Mouse (Mus musculus): ENCODE data around the gene Vapb.
"Not testable (repeated sequence)": the region's sequence is repeated elsewhere in the genome, so short reads cannot be mapped to it uniquely, and the experiment has no call there.

The Vapb gene

GRCm38 (mm10) chr2:173737222-173737989 is at the start of gene Vapb:
Gene Vapb (plus strand): TSS chr2:173737511.
- peak; percentile 99 for DNase-seq (ENCODE audit: low spot score)

- DNase-seq (ENCODE audit: low spot score) = no peak
Observed at GRCm38 (mm10) chr2:173689835-173690234, 47.5 kb upstream of the Vapb start.

- DNase-seq (ENCODE audit: low spot score) = no peak
Observed at GRCm38 (mm10) chr2:173691748-173692147, 45.6 kb upstream of the Vapb start.

GRCm38 (mm10) chr2:173692693-173693092 is 44.6 kb upstream of the Vapb start:
- no peak for DNase-seq (ENCODE audit: low spot score)

GRCm38 (mm10) chr2:173698850-173699249 is 38.5 kb upstream of the Vapb start:
- DNase-seq (ENCODE audit: low spot score) = no peak

GRCm38 (mm10) chr2:173702096-173702866 is 35.0 kb upstream of the Vapb start:
- DNase-seq (ENCODE audit: low spot score) = no peak

- no peak for DNase-seq (ENCODE audit: low spot score)
Observed at GRCm38 (mm10) chr2:173702867-173703237, 34.5 kb upstream of the Vapb start.

GRCm38 (mm10) chr2:173705827-173706551 is 31.3 kb upstream of the Vapb start:
- DNase-seq (ENCODE audit: low spot score) = no peak

GRCm38 (mm10) chr2:173707626-173708025 is 29.7 kb upstream of the Vapb start:
- DNase-seq (ENCODE audit: low spot score) = not testable (repeated sequence)

- no peak for DNase-seq (ENCODE audit: low spot score)
Observed at GRCm38 (mm10) chr2:173710193-173710592, 27.1 kb upstream of the Vapb start.

GRCm38 (mm10) chr2:173712656-173713055 is 24.7 kb upstream of the Vapb start:
- no peak for DNase-seq (ENCODE audit: low spot score)

GRCm38 (mm10) chr2:173713241-173713640 is 24.1 kb upstream of the Vapb start:
- DNase-seq (ENCODE audit: low spot score) = no peak

- no peak for DNase-seq (ENCODE audit: low spot score)
Observed at GRCm38 (mm10) chr2:173714620-173715218, 22.6 kb upstream of the Vapb start.

- DNase-seq (ENCODE audit: low spot score) = no peak
Observed at GRCm38 (mm10) chr2:173716966-173717365, 20.3 kb upstream of the Vapb start.

GRCm38 (mm10) chr2:173719115-173719514 is 18.2 kb upstream of the Vapb start, which contains the start of gene 1700010B08Rik:
Gene 1700010B08Rik (plus strand): TSS chr2:173719415.
- DNase-seq (ENCODE audit: low spot score) = not testable (repeated sequence)

- no peak for DNase-seq (ENCODE audit: low spot score)
Observed at GRCm38 (mm10) chr2:173722251-173722857, 15.0 kb upstream of the Vapb start.

GRCm38 (mm10) chr2:173724382-173724781 is 12.9 kb upstream of the Vapb start:
- DNase-seq (ENCODE audit: low spot score) = no peak

- no peak for DNase-seq (ENCODE audit: low spot score)
Observed at GRCm38 (mm10) chr2:173724940-173725807, 12.1 kb upstream of the Vapb start.

- DNase-seq (ENCODE audit: low spot score) = no peak
Observed at GRCm38 (mm10) chr2:173725819-173726218, 11.5 kb upstream of the Vapb start.

- no peak for DNase-seq (ENCODE audit: low spot score)
Observed at GRCm38 (mm10) chr2:173730444-173730966, 6.8 kb upstream of the Vapb start.

All from layer of hippocampus, adult 11-12 months (tissue).